Mouse (Mus musculus): ENCODE measurements around the gene Zfp287. TPM values are rescaled to one million over a fixed set of nuclear protein-coding genes. Genes with fewer than 3 reads are reported as not detected.

The Zfp287 gene
- polyA plus RNA-seq, 1 experiment from 2014 or later = 2.5 TPM

DNA sequence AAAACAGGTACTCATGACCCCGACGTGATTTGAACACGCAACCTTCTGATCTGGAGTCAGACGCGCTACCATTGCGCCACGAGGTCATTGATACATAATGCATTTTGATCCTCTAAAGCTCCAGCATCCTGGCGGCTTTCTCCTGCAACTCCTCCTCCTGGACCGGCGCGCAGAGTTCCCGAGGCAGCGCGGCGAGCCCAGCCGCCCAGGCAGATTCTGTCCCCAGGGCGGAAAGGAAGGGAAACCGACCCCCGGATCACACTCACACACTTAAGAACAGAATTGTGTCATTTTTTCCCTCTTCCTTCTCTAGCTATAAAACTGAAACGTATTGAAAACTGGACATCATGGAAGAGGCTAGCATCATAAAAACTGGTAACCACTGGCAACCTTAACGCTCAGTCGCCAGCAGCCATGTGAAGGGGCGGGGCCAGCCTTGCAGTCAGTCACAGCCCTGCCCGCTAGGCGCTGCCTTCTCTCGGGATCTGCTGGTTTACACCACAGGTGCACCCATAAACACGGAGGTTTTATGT lies 14.4 kb upstream of the Zfp287 start:
- TF ChIP-seq CTCF (IDR thresholded peaks at IDR 0.05) (peak; percentile 44), EP300 (IDR thresholded peaks at IDR 0.05) (no peak)
- DNase-seq (ENCODE audit: low spot score) = peak; percentile 48

GRCm38 (mm10) chr11:62744103-62744502 lies 12.4 kb upstream of the Zfp287 start:
- Histone ChIP-seq H3K4me3 (ENCODE audit: low read depth, low read length) (no peak overlapping the region), H3K4me2 (replicated peaks; ENCODE audit: low read depth, low read length) (no peak overlapping the region), H3K4me1 (ENCODE audit: insufficient read depth, low read depth, low read length) (no peaks in the 10 kb centered on the region), H3K27me3 (replicated peaks; ENCODE audit: insufficient read depth, low read length) (no peaks in the 10 kb centered on the region), H3K9me3 (ENCODE audit: low read length) (no peaks in the 10 kb centered on the region), H3K36me3 (ENCODE audit: insufficient read depth, low read length) (no peaks in the 10 kb centered on the region), H3K27ac (ENCODE audit: low read length) (no peak overlapping the region), H3K9ac (replicated peaks; ENCODE audit: low read depth) (no peak overlapping the region)
- WGBS = 49% methylated on average over 5 of the region's 5 CpGs
- peak; percentile 78 for DNase-seq (ENCODE audit: low spot score)
- ATAC-seq = peak; percentile 73
- TF ChIP-seq CTCF (IDR thresholded peaks at IDR 0.05) (peak; percentile 90), EP300 (IDR thresholded peaks at IDR 0.05) (0 out of 2 replicates have a peak, but pooled peaks have one; percentile 11)

More for the DNA sequence above, 14.4 kb upstream of the Zfp287 start:
- H3K4me1 ChIP-seq (ENCODE audit: insufficient read depth, low read depth, low read length) = no peaks in the 10 kb centered on the region
- H3K9ac ChIP-seq (replicated peaks; ENCODE audit: low read depth) = no peak overlapping the region
- peak; percentile 73 for ATAC-seq
- 4% methylated on average over 27 of the region's 27 CpGs for WGBS
- H3K27me3 ChIP-seq (replicated peaks; ENCODE audit: insufficient read depth, low read length) = no peaks in the 10 kb centered on the region
- no peaks in the 10 kb centered on the region for H3K9me3 ChIP-seq (ENCODE audit: low read length)
- peak overlapping the region; percentile 31 for H3K4me3 ChIP-seq (ENCODE audit: low read depth, low read length)
- H3K27ac ChIP-seq (ENCODE audit: low read length) = no peak overlapping the region
- H3K4me2 ChIP-seq (replicated peaks; ENCODE audit: low read depth, low read length) = peak overlapping the region; percentile 51
- H3K36me3 ChIP-seq (ENCODE audit: insufficient read depth, low read length) = no peaks in the 10 kb centered on the region

GRCm38 (mm10) chr11:62742261-62742957 lies 10.7 kb upstream of the Zfp287 start:
- no peaks in the 10 kb centered on the region for H3K9me3 ChIP-seq (ENCODE audit: low read length)
- H3K4me3 ChIP-seq (ENCODE audit: low read depth, low read length) = no peak overlapping the region
- H3K4me2 ChIP-seq (replicated peaks; ENCODE audit: low read depth, low read length) = no peak overlapping the region
- TF ChIP-seq EP300 (IDR thresholded peaks at IDR 0.05) (no peak), CTCF (IDR thresholded peaks at IDR 0.05) (no peak)
- no peak overlapping the region for H3K9ac ChIP-seq (replicated peaks; ENCODE audit: low read depth)
- DNase-seq (ENCODE audit: low spot score) (no peak), ATAC-seq (no peak)
- H3K27ac ChIP-seq (ENCODE audit: low read length) = no peak overlapping the region
- 67% methylated on average over 10 of the region's 10 CpGs for WGBS
- no peaks in the 10 kb centered on the region for H3K27me3 ChIP-seq (replicated peaks; ENCODE audit: insufficient read depth, low read length)
- no peaks in the 10 kb centered on the region for H3K36me3 ChIP-seq (ENCODE audit: insufficient read depth, low read length)
- H3K4me1 ChIP-seq (ENCODE audit: insufficient read depth, low read depth, low read length) = no peaks in the 10 kb centered on the region

- no peak for DNase-seq (ENCODE audit: low spot score)
- no peak for TF ChIP-seq CTCF (IDR thresholded peaks at IDR 0.05)
- TF ChIP-seq EP300 (IDR thresholded peaks at IDR 0.05) = no peak
- ATAC-seq = no peak
- Histone ChIP-seq H3K4me1 (ENCODE audit: insufficient read depth, low read depth, low read length) (no peaks in the 10 kb centered on the region), H3K9me3 (ENCODE audit: low read length) (no peaks in the 10 kb centered on the region), H3K27me3 (replicated peaks; ENCODE audit: insufficient read depth, low read length) (no peaks in the 10 kb centered on the region), H3K36me3 (ENCODE audit: insufficient read depth, low read length) (no peaks in the 10 kb centered on the region), H3K4me2 (replicated peaks; ENCODE audit: low read depth, low read length) (no peak overlapping the region), H3K9ac (replicated peaks; ENCODE audit: low read depth) (no peak overlapping the region), H3K4me3 (ENCODE audit: low read depth, low read length) (no peak overlapping the region), H3K27ac (ENCODE audit: low read length) (no peak overlapping the region)
- WGBS = 80% methylated on average over 2 of the region's 2 CpGs
These were observed 9.5 kb upstream of the Zfp287 start for GRCm38 (mm10) chr11:62741186-62741585.

DNA sequence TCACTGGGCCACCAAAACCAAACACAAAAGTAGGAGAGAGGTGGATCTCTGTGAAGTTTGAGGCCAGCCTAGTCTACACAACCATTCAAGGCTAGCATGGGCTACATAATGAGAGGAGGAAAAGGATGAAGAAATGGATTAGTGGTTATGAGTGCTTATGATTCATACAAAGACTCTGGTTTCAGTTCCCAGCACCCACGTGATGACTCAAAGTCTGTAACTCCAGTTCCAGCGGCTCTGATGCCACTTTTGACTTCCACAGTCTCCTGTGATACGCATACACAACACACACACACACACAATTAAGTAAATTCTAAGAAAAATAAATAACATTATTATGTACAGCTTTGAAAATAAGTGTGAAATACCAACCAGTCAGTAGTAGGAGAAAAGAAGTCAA lies 960 bp upstream of the Zfp287 start:
- Histone ChIP-seq H3K27ac (ENCODE audit: low read length) (no peak overlapping the region), H3K4me3 (ENCODE audit: low read depth, low read length) (no peak overlapping the region), H3K9me3 (ENCODE audit: low read length) (no peaks in the 10 kb centered on the region), H3K4me2 (replicated peaks; ENCODE audit: low read depth, low read length) (no peak overlapping the region), H3K27me3 (replicated peaks; ENCODE audit: insufficient read depth, low read length) (no peaks in the 10 kb centered on the region), H3K36me3 (ENCODE audit: insufficient read depth, low read length) (no peaks in the 10 kb centered on the region), H3K9ac (replicated peaks; ENCODE audit: low read depth) (no peak overlapping the region), H3K4me1 (ENCODE audit: insufficient read depth, low read depth, low read length) (no peaks in the 10 kb centered on the region)
- no peak for DNase-seq (ENCODE audit: low spot score)
- WGBS = 69% methylated on average over 3 of the region's 3 CpGs
- no peak for ATAC-seq
- TF ChIP-seq CTCF (IDR thresholded peaks at IDR 0.05) (no peak), EP300 (IDR thresholded peaks at IDR 0.05) (no peak)

DNA sequence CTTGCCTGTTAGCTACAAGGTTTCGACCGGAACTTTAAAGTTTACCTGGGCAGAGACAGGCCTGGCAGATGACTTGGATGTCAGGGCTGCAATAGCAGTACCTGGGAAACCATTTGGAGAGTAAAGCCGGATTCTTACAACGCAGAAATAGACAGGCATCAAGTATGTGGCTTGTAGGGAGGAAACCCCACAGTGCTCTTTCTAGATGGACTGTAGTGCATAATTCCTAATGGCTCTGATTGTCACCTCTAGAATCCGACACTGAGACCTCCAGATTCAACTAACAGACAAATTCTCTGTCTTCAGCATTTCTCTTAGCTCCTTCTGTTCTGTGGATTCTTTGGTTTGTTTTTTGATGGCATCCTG lies 300 bp upstream of the Zfp287 start:
- Histone ChIP-seq H3K4me3 (ENCODE audit: low read depth, low read length) (peak overlapping the region; percentile 64; the same call in 1 of the 2 replicates), H3K27ac (ENCODE audit: low read length) (no peak overlapping the region), H3K36me3 (ENCODE audit: insufficient read depth, low read length) (no peaks in the 10 kb centered on the region), H3K27me3 (replicated peaks; ENCODE audit: insufficient read depth, low read length) (no peaks in the 10 kb centered on the region), H3K9me3 (ENCODE audit: low read length) (no peaks in the 10 kb centered on the region), H3K4me1 (ENCODE audit: insufficient read depth, low read depth, low read length) (no peaks in the 10 kb centered on the region), H3K9ac (replicated peaks; ENCODE audit: low read depth) (no peak overlapping the region), H3K4me2 (replicated peaks; ENCODE audit: low read depth, low read length) (peak overlapping the region; percentile 78)
- 15% methylated on average over 5 of the region's 5 CpGs for WGBS
- ATAC-seq (no peak), DNase-seq (ENCODE audit: low spot score) (no peak)
- TF ChIP-seq EP300 (IDR thresholded peaks at IDR 0.05) (no peak), CTCF (IDR thresholded peaks at IDR 0.05) (no peak)
